Mouse (Mus musculus): ENCODE results near the gene Chmp6.
A peak's percentile ranks its signal among the peaks of the same experiment; 100 is the strongest.

Gene Chmp6

DNA sequence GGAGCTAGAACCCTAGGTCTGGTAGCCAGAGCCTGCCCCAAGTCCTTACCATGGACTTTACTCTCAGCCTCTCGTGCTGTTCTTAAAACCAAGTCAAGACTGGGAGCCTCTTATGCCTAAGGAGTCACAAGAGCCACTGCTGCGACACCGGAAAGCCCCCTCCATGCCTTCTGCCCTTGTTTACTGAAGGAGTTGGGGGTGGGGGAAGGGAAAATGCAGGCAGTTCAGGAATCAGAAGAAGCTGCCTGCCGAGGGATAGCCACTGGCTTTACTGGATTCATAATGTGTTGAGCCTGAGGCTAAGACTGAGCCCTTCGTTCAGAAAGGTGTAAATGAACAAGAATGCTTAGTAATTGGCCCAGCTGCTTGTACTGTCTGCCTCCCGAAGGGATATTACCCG is 396 bp upstream of the Chmp6 start:
- no peak for DNase-seq

DNA sequence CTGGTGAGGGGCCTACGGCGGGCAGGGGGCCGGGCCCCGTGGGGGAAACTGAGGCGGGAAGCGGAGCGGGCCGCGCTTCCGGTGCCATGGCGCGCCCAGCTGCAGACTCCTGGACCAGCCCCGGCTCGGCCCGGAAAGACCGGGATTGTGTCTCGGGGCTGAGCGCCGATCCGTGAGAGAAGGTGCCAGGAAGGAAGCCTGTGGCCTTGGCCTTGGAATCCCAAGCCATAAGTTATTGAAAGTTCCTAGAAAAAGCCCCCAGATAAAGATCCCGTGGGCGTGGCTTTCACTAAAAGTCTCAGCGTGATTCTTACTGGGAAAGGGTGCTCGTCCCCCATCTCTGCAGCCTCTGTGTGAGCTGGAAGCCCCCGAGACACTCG is 684 bp downstream of the Chmp6 start:
- no peak for DNase-seq

DNA sequence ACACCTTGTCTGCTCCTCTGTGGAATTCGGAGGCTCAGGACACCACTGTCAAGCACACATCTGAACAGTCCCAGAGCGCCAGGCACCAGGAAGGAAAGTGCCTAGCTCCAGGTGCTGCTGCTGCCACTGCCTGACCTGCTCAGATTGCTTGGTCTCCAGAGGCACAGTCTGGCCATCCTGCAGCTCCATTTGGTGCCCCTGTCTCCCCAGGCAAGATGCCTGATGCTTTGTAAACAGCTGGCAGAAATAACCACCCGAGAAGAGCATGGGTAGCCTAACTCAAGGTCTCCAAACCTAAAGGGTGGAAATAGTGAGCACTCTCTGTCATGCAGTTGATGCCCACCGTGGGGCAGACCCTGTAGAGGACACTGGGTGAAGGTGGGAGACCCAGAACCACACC is 1.1 kb downstream of the Chmp6 start:
- no peak for DNase-seq

DNA sequence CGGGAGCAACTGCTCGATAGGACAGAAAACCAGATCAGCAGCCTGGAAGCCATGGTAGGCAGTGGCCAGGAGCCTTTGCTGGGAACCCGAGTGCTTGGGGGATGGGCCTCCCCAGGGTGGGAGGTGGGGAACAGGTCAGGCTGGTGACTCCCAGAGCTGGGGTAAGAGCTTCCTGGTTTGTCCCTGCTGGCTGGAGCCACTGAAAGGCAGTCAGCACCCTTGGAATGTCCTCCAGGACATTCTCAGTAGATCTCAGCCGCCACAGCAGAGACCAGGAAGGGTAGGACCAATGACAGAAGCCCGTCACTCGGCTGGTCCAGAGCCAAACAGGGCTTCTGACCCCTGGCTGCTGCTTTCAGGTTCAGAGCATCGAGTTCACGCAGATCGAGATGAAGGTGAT is 2.4 kb downstream of the Chmp6 start:
- no peak for DNase-seq

DNA sequence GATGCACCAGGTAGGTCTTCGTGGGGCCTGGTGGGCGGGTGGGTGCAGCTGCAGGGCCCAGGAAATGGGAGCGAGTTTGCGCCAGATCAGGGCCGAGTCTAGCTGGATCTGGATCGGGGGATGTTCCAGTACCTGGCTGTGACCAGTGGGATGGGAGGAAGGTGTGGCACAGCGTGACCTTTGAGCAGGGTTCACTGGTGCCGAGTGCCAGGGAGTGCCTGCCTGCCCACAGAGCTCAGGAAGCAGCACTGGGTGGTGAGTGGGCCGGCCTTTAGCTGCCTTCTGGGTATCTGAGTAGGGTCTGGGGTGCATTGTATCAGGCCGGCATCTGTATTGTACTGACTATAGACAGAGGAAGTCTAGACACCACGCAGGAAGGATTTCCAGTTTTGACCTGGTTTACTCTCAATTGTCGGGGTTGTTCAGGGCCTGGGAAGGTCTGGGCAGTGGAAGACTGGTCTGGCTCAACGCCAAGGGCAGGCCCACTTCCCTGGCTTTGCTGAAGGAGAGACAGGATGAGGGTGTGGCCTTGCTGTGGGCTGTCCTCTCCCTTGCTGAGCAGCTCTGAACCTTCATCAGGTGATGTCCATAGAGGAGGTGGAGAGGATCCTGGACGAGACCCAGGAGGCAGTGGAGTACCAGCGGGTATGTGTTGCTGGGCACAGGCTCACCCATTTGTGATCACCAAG is 3.0 kb downstream of the Chmp6 start:
- no peak for DNase-seq

DNA sequence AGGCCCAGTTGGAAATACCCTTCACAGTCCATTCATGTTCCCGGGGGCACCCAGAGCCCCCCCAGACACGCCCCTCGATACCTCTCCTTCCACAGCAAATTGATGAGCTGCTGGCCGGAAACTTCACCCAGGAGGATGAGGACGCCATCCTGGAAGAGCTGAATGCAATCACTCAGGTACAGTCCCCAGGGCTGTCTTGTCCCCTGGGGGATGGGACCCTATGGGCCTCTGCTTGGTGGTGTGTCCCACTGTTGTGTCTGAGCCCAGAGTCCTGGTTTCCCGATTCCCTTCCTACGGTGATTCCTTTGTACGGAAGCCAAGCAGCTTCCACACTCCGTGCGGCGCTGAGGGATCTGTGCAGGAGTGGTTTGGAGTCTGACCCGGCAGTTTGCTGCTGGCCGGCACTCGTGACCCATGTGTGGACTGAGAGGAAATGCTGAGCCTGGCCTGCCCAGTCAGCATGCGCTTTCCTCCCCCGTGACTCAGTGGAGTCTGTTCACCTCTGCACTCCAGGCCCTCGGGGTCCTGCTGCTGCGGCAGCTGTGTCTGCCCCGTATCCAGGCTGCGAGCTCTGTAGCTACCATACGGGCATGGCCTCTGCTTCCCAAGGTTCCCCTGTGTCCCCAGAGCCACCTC is 3.7 kb downstream of the Chmp6 start:
- no peak for DNase-seq

DNA sequence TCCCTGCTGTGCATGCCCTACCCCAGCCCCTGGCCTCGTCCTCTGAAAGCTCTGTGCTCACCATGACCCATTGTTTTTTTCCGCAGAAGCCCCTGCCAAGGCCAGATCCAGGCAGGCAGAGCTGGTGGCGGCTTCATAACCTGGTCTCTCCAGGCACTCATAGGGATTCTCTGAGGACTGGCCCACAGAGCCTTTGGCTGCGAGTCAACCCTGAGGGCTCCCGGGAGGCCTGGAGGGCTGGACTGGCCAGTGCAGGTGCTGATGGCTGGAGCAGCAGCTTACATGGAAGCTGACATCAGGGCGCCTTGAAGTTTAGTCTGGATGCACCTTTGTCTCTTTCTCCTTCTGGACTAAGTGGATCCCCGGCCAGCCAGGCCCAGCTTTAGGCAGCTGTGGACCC is 5.3 kb downstream of the Chmp6 start:
- DNase-seq: no peak

DNA sequence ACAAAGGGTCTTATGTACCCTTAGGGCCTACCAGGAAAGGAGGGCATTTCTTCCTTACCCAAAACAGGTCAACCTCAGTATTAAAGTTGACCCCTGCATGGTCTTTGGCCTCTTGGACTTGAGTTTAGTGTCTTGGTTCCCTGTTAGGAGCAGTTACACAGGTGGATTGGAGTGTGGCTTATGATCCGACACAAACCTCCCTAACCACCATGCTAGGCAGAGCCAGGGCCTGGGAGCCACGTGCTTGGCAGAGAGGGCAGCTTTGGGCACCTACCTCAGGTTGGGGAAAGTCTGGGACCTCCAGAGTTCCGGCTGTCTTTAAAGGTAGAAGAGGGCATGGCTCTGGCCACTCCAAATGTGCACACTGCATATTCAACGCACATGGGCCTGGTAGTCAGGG is 6.2 kb downstream of the Chmp6 start:
- no peak for DNase-seq

DNA sequence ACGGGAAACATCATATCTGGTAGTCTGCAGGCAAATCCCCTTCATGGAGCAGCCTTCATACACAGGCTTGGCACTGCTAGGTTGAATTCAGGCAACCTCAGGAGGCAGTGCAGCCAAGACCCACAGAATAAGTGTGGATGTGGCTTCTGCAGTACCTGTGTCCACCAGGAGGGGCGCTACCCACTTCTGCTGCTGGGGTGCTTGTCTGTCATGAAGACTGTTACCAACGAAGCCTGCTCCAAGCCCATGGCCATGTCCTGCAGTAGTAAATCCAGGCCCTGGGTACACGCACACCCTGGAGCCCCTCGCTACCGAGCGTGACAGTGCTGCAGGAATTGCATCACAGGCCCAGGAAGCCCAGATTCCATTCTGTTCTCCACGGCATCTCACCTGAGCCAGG is 6.7 kb downstream of the Chmp6 start:
- DNase-seq: peak; percentile 76

DNA sequence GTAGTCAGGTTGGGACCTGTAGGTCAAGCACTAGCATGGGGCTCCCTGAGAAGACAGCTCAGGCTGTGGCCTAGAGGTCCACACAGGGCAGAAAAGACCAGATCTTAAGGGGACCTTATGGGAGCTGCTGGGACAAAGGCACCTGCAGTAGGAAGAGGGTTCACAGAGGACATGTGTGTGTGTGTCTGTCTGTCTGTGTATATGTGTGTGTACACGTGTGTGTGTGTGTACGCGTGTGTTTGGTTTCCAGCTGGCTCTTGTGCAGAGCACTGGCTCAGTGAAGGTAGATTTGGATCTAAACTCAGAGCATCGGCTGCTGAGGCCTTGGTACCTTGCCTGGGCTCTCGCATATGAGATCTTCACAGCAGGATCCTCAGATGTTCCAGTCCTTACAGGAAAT is 7.4 kb downstream of the Chmp6 start:
- no peak for DNase-seq

DNA sequence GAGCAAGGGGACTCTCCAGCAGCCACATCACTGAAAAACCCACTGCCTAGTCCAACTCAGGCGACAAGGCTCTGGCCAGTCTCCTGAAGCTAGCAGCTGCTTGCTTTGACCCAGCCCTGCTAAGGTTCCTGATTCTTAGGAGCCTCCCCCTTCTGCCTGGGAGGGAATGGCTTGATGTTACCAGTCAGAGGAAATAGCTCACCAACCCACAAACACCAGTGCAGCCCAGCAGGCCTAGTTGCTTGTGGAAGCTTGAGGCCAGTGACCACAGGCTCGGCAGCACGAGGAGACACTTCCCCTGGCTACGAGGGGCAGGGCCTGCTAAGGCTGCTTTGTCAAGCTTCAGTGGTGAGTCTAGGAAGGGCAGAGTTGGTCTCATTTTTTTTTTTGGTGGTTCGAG is 11.9 kb downstream of the Chmp6 start:
- DNase-seq: no peak

DNA sequence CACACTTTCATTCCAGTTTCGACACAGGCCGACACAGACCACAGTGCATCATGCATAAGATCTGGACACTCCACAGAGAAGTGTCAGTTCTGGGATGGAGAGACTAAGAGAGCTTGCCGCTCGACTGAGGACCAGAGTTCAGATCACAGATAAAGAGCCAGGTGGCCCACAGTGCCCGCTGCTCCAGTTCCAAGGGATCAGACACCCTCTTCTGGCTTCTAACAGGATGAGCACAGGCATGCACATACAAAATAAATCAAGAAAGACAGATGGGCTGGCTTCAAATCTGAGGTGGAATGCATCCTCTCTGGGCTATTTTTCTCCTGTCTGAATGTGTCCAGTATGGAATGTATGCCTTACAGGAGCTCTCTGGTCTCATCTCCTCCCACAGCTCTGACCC is 13.5 kb downstream of the Chmp6 start:
- no peak for DNase-seq

DNA sequence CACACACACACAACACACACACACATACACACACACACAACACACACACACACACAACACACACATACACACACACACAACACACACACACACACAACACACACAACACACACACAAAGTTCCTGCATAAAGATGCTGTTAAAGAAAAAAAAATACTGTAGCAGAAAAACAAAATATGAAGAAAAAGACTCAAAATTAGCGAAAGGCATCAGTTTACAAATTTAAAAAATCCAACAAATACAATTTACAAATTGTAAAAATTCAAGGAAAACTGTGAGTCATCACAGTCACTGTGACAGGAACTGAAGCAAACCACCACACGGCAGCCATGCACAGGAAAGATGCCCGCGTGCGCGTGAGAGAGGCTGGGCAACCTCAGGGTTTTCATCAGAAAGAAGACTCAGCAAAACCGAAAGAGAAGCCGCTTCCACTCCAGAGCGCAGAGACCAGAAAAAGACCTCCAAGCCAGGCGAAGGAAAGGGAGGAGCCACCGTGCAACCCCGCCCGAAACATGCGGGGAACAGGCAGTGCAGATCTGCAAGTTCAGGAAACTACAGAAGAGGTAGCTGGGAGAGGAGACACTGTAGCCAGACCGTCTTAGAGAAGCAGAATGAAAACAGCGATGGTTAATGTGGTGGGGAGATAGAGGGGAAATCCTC is 14.9 kb downstream of the Chmp6 start:
- DNase-seq: peak; percentile 86

DNA sequence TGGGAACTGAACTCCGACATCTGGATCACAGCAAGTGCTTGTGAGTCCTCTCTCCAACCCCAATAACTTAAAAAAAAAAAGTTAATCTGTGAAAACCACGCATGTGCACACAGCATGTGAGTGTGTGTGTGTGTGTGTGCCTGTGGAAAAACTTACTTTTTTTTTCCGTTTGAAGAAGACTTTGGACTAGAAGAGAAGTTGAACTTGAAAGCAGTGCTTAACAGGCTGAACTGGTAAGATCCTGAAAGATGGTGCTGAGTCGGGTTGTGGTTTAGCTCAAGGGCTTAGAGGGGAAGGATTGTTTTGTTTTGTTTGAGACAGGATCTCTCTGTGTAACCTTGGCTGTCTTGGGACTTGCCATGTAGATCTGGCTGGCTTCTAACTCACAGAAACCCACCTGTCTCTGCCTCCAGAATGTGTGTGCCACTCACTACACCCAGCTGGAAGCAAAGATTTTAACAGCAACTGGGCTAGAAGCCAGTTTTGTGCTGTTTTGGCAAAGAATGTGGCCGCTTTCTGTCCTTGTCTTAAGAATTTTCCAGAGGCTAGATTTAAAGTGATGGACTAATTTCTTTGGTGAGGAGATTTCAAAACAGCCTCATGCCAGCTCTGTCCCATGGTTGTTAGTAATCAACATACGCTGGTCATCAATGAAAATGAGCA is 16.5 kb downstream of the Chmp6 start:
- no peak for DNase-seq

DNA sequence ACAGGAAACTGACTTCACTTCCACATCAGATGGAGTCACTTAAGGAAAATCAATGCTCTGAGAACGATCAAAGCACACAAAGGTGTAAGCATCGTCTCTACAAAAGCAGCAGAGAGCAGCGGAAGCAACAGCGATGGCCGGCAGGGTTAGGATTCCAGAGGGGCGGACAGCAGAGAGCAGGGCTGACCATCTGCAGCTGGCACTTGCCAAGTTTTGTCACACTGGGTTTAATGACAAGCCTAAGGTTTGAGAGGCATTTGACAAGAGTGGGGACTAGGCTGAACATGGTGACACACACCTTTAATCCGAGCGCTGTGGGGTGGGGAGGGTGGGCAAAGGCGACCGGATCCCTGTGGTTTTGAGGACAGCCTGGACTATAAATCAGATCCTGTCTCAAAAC is 18.6 kb downstream of the Chmp6 start:
- DNase-seq: no peak

DNA sequence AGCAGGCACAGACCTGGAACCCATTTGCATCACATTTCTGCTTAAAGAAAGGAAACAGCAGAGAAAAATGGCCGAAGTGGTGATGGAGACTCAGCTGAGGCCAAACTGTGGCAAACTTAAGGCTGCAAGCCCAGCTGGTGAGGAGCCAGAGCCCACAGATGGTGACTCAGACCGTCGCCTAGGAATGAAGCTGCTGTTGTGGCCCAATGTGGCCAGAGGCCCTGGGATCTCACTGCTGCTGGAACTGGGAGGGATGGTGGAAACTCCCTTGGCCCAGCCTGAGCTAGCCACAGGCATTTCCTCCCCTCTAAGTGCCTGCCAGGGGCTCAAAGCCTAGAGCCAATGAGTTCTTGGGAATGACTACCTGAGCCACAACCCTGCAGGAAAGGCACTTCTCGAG is 19.9 kb downstream of the Chmp6 start:
- no peak for DNase-seq

DNA sequence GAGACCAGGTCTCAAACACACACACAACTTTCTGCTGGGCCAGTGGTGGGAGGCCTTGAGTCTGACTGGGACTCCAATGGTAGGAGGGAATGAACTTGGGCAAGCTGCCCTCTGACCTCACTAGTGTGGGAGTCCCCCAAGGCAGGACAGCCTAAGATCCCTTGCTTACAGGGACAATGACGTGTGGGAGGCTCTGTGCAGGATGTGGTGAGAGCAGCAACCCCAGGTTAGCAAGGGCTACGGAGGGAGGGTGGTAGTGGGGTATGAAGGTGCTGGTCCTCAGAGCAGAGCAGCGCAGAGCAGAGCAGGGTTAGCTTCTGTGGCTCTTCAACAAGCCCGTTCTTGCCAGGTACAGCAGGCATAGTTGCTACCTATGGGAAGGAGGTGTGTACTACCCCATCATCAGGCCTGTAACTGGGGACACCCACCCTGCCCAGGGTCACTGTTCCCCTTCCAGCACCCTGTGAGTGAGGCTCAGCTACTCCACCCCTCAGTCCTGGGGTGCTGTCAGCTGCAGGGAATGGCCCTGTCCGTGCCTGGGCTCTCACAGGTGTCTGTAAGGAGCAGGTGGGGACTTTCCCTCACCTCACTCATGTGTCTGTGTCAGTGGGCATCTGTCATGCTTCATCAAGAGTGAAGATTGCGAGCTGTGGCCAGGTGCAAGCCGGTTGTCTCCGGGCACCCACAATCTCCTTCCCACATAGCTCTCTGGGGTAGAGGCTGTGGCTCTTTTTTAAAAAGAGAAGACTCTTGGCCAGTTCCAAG is 20.8 kb downstream of the Chmp6 start:
- peak; percentile 46 for DNase-seq

DNA sequence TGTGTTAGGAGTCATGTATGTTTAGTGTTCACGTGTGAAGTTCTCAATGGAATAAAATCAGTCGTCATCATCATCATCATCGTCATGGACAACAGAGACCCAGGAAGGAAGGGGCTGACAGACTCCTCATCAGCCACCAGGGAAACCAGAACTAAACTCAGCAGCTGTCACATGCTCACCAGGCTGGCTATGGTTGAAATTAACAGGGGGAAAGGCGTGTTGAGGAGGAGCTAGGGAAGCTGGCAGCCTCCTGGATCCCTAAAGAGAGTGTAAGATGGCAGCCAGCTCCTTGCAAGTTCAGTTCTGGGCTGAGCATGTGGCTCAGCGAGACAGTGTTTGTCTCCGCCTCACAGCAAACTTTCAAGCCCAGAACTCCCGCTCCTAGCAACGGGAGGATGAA is 21.5 kb downstream of the Chmp6 start:
- no peak for DNase-seq

DNA sequence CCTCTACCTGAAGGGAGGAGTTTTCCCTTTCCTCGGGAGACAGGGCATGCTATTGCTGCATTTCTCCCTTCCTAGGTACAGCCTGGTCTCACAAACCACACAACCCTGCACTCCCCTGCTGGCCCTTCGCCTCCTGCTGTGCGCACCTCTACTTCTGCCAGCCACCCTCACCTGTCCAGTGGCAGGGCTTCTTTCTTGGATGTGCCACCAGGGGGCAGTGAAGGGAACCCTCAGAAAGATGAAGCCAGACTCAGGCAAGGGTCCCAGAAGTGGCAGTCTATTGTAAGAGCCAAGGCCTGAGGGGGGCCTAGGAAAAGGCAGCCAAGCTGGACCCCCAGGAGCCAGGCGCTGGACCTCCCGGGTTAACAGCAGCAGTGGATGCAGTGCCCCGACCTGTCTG is 22.2 kb downstream of the Chmp6 start:
- peak; percentile 82 for DNase-seq

DNA sequence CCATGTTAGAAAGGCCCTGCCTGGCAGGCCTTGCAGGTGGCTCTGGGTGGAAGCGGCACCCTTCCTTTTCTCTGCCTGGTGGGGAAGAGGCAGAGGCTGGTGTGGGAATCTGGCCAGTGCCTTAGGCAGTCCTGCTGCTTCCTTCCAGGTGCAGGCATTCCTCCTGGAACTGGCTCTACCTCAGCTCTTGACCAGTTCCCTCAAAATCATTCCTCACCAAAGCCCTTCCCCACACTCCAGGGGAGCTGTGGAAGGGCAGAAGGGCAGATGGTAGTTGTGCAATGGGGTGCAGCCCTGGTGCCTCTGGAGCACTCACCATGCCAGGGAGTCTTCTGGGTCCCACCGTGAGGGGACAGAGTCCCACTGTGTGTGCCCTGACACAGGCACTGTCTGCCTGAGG is 23.2 kb downstream of the Chmp6 start:
- no peak for DNase-seq

DNA sequence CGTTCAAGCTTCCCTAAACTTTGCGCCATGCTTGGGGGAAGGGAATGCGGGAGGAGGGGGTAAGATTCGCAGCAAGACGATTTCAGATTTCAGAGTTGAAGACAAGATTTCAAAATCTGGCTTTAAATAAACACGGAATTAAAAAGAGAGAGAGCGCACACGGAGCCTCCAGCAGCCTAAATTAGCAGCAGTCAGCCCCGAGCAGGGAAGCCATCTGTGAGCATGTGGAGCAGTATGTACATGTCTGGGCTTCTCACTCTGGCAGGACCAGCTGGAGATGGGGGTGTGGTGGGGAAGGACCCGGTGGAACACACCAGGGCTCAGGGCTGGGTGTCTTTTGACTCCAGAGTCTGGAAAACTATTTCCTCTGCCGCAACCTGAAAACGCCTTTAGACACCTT is 24.0 kb downstream of the Chmp6 start:
- no peak for DNase-seq

DNA sequence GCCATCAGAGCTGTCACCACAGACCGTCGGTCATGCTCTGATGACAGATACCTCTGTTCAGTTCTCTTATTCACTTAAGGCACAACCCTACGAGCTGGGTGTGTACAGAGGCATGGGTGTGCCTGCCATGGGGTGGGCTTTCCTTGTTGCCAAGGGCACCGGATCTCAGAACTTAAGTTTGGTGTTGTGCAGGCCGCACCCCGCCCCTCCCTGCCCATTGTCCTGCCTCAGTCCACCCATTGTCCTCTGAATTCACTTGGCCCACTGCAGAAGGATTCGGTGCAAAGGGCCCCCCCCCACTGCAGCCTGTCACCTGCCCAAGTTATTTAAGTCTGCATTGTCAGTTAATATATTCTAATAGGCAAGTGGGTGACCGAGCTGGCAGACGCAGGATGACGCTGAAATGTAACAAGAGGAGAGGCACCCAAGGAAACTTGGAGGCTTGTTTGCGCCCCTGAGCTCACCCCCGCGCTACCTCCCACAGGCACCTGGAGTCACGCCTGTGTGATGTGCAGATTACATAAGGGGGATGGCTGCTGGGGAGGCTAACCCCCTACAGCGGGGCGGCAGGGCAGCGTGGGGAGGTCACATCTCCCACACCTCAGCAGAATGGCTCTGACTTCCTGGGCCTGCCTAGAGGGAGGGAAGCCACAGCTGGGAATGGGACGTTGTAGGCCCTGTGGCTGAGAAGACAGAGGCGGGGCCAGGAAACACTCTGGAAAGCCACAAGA is 24.7 kb downstream of the Chmp6 start:
- DNase-seq: no peak

All from thymus, postnatal 25 days (tissue).